Mouse (Mus musculus) liver, embryonic 11.5 days (tissue): ENCODE results near the gene Gatm. TPM values are rescaled to one million over a fixed set of nuclear protein-coding genes. Genes with fewer than 3 reads are reported as not detected.

Experiments used
- microRNA counts: library from miRNA; unstranded; fragments of <30 nt; microRNA quantifications from one replicate; lab custom pipeline; 2015
- microRNA-seq: library from miRNA; unstranded; fragments of <30 nt; microRNA quantifications from one replicate; pipeline ENCODE4, GENCODE M21; 2017; ENCODE audit warnings: borderline number of aligned reads
- polyA plus RNA-seq: library from polyadenylated mRNA; unstranded; fragments of >200 nt; fragmentation: Nextera tagmentation; extraction: Ambion mirVana; gene quantifications from 2 replicates; pipeline ENCODE4 v1.2.1, GENCODE M21; 2014

Gatm gene
- polyA plus RNA-seq, 1 experiment from 2014 or later, result 24.5 TPM

MicroRNAs within 50 kb of the gene (microRNA counts, 519-probe panel; counts per million panel counts)
- microRNA mmu-miR-147 (lab: Ali Mortazavi, UCI), result not detected

Small RNA genes lying within 50 kb of the gene (microRNA-seq; reads per million reads assigned to microRNA genes)
- gene Mir147, result 4.9 reads per million, percentile 12 among the genes with 10 or more reads in this experiment

Other genes starting within 250 kb of the Gatm start
- gene Shf, start 242.1 kb downstream of the Gatm start, polyA plus RNA-seq, result 2.5 TPM in 2 replicates
- gene Slc28a2, start 184.8 kb downstream of the Gatm start, polyA plus RNA-seq, result 0.29 and 0.35 TPM in 2 replicates
- not detected in 2 replicates for gene Gm14085, start 126.4 kb downstream of the Gatm start, polyA plus RNA-seq
- gene AA467197, start 25.7 kb upstream of the Gatm start, polyA plus RNA-seq, result not detected in 2 replicates
- gene Slc30a4, start 91.4 kb upstream of the Gatm start, polyA plus RNA-seq, result 3.3 and 3.7 TPM in 2 replicates
- gene Bloc1s6, start 127.2 kb upstream of the Gatm start, polyA plus RNA-seq, result 42.8 and 44.1 TPM in 2 replicates
- gene Sqor, start 153.9 kb upstream of the Gatm start, polyA plus RNA-seq, result 2.3 and 2.5 TPM in 2 replicates